Mouse (Mus musculus) heart, adult 9 months (tissue): Measurements from ENCODE around the gene Sytl1.
A peak's percentile ranks its signal among the peaks of the same experiment; 100 is the strongest.

Source experiments
- DNase-seq, 2 experiments: peaks; one replicate each; pipeline ENCODE4 v3.0.0; 2022; ENCODE audit warnings: low spot score in 2 of 2

The Sytl1 gene

GRCm38 (mm10) chr4:133278482-133278881, 15.6 kb upstream of the Sytl1 start:
- no peak for DNase-seq

DNA sequence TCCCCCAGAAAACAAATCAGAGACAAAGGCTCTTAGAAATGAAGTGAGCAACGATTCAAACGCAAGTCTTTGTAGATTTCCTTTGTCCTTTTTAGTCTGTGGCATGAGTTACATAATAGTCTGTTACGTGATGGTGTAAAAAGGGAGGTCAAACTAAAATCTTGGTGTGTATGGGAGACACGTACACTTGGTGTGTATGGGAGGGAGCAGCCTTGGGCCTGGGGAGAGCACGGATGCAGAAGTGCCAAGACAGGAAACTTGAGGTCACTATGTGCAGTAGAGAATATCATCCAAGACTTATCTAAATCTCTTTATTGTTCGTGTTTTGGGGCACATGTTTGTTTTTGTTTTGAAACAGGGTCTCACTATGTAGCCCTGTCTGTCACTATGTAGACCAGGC, 15.2 kb upstream of the Sytl1 start:
- DNase-seq, result no peak

DNA sequence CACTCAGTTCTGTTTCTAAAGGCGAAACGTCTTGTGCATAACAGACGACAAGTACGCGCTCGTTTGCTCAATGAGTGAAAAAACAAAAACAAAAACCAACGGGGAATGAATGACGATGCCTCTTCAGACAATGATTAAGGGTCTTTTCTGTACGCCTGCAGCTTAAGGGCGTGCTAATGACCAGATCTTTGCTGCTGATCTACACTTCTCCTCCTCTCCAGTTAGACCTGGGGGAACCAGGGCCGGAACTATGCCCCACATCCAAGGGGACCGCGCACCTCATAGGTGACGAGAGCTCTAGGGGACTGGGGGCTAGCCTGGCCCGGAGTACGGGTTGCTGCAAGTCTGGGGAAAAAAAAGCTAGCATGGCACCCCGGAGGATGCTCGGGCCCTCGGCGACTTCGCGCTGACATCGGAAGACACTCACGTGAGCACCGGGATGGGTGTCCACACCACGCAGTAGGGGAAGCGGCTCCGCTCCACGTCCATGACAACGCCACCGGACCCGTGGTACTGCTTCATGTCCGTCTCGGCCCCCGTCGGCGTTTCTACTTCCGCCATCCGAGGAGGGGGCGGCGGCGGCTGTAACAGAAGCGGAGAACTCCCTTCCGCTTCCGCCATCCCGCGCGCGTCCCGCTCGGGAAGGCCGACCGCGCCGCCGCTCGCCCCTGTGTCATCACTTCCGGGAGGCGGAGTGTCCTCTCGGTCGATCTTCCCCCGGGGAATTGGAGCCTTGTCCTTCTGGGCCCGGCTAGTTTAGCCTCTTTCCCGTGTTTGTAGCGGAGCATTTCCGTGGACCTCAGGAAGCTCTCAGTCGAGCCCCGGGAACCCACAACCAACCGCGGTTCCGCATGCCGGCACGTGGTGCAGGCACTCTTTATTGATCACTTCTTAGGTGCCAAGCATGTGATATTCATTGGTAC, 14.5 kb upstream of the Sytl1 start, which contains the start of gene Tmem222:
Gene Tmem222 (minus strand): TSS at position 689 of the 923 bp plus-strand sequence.
- DNase-seq, result peak; percentile 96 to 97

DNA sequence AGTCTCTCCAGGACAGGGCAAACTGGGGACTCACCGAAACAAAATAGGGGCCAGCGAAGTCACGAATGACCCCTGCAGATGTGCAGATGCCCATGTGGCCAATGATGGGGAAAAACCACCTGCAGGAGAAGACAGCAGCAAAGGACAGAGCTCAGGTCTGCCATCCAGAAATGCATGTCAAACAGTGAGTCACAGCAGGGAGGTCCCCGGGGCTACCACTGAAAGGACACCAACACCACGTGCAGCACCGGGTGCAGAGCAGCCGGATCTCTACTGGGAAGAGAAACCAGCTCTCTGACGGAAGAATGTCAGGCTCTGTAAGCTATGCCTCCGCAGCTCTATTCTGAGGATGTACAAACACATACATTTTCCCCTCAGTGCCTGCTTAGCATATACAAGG, 8.0 kb upstream of the Sytl1 start:
- no peak for DNase-seq

DNA sequence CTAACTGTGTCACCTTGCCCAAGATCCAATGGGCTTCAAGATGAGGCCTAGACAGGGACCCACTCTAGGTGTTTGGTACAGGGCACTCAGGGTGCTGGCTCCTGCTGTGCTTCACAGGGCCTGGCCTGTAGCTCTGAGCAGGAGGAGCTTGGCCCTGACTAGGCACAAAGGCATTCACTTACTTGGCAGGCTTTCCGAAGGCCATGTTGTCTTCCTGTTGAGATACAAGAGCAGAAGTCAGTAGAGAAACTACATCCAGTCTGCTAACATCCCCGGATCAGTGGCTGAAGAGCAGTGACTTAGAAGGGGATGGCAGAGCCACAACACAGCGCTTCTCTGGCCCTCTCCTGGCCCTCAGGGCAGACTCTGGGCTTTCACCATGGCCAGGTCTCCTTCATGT, 6.7 kb upstream of the Sytl1 start:
- peak; percentile 68 to 75 for DNase-seq

GRCm38 (mm10) chr4:133268931-133269330, 6.0 kb upstream of the Sytl1 start:
- no peak for DNase-seq

DNA sequence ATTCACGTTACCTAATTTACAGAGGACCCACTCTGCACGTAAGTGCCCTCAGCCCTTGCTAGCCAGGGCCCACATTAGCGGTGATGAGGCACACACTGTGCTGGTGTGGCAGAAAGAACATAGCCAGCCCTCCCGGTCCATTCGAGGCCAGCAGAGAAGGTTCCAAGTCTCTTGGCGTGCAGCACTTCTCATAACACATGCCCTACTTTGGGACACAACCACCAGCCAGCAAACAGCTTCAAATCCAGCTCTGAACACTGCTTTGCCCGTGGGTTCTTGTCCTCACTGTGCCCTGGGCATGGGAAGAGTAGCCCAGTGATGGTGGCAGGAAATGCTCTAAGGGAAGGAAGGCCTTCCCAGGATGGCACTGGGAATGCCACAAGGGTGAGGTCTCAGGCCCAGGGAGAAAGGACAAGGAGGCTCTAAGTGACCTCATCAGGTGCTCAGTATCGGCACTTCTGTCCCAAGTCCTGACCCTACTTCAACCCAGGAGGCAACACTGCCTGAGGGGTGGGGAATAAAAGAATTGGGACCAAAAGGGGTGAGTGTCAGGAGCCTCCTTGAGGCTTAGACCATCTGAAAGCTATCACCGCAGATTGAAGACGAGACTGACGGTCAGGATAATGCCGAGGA, 3.5 kb upstream of the Sytl1 start:
- DNase-seq, result no peak

DNA sequence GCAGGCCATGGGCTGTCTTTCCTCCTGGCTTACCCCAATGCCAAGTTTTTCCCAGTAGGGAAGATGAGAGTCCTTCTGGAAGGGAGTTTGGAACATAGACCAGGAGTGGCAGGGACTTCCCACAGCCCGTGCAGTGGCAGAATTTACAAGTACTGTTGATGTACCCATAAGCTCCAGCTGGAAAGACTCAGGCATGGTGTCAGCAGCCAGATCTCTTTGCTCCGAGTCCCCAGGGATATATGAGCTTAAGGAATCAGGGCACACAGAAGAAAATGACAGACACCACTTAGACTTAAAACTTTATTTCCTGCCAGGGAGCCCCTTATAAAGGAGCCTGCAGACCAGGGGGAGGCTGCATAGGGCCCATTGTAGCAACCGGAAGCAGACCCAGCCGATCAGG, 2.8 kb upstream of the Sytl1 start:
- peak; percentile 54 to 62 for DNase-seq

DNA sequence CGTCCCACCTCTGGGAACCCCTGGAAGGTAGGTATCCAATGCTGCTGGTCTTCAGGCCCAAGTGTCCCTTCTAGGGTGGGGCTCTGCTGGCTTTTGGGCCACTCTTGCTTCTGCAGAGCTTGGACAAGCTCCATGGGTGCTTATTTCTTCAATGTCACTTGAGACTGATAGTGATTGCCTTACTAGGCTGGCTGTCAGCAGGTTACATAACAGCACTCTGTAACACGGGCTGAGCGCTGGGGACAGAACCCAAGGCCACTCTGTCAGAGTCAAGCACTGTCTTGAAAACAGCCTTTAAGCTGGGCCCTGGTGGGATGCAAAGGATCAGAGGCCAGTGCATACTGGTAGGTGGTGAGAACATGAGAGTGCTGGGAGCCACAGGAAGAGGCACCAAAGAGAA, 2.4 kb upstream of the Sytl1 start:
- DNase-seq, result no peak

GRCm38 (mm10) chr4:133264559-133264958, 1.6 kb upstream of the Sytl1 start:
- DNase-seq, result no peak

GRCm38 (mm10) chr4:133263756-133264155, 843 bp upstream of the Sytl1 start:
- no peak for DNase-seq

DNA sequence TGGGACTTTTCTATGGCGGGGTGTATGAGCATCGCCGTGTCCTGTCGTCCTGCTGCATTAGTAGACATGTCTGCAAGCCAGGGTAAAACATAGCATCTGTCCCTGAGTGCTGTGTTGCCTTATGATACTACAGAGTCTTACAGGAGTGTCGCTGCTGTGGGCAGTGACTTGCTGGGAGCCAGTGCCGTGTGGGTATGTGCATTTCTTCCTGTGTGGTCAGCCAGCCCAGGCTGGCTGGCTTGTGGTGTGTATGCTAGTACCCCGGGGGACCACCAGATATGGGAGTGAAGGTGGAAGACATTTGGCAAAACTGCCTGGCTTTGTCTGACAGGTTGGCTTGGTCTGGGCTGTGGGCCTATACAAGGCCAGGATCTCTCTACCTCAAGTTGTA, 543 bp downstream of the Sytl1 start:
- no peak for DNase-seq

- no peak for DNase-seq
Measured at GRCm38 (mm10) chr4:133261641-133262374, 1.1 kb downstream of the Sytl1 start.

- no peak for DNase-seq
Measured at GRCm38 (mm10) chr4:133257798-133258408, 5.0 kb downstream of the Sytl1 start.

DNA sequence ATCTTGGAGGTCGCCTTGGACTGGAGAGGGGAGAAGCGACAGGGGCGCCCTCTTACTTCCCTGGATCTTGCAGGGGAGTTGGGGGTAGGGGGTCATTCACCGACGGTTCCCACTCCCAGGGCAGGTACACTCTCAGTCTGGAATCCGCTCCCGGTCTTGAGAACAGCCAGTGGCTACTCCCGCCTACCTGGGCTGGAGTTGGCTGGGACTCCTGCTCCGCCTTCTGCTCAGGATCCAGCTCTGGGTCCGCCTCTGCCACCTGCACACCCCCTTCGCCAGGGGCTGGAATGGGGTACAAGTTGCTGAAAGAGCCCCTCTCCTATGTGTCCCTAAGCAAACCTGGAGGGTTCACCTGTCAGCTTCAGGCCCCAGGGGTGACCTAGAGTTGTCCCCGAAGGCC, 5.7 kb downstream of the Sytl1 start:
- DNase-seq, result no peak

GRCm38 (mm10) chr4:133256820-133257219, 6.1 kb downstream of the Sytl1 start:
- no peak for DNase-seq

DNA sequence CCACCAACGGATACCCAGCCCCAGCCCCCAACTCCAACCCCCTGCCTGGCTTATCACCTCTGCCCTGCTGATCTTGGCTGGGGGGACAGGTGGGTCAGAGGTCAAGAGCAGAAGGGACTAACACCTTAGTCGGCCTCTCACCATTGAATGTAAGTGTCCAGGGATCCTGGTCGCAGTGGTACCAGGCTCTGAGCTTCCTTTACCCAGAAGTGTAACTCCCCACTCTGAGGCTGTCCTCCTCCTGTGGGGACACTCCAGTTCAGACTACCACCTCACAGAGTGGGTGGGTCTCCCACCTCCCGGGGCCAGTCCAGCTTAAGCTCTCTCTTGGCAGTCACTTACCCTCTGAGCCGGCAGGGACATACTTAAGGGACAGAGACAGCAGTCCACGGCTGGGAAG, 7.5 kb downstream of the Sytl1 start:
- DNase-seq, result no peak

- DNase-seq, result no peak
Measured at GRCm38 (mm10) chr4:133253412-133253811, 9.5 kb downstream of the Sytl1 start.

DNA sequence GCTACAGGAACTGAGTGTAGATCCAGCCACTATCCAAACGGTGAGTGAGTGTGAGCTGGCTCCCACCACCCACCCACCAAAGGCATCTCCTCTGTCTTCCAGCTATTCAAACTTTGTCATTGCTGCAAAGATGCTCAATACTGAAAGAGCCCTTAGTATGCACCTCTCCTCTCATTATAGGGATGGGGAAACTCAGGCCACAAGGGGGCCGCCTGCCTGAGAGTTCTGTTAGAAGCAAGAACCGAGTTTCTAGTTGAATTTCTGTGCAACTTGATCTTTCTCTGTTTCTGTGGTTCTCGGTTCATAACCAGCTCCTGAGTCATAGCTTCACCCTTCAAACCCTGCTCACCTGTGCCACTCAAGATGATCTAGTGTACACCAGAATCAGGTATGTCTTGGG, 10.8 kb downstream of the Sytl1 start:
- no peak for DNase-seq

GRCm38 (mm10) chr4:133251214-133251613, 11.7 kb downstream of the Sytl1 start:
- no peak for DNase-seq

DNA sequence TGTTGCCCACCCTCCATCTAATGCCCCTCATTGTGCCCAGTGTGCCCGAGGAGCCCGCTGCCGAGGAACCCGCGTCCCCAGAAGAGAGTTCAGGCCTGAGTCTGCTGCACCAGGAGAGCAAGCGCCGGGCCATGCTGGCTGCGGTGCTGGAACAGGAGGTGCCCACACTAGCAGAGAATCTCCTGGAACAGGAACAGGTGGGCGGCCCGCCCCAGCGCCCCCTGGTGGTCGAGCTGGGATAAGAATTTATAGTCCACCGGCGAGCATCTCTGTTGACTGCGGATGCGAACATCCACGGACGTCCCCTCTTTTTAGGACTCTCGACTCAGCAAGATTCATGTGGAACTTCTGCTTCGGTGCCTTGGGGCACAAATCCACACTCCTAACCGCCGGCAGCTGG, 12.3 kb downstream of the Sytl1 start:
- DNase-seq, result peak in 1 of 2 experiments; percentile 68
